Mouse (Mus musculus) limb, embryonic 11.5 days (tissue): ENCODE data around the gene Spc24. TPM values are rescaled to one million over a fixed set of nuclear protein-coding genes. Genes with fewer than 3 reads are reported as not detected.

Source experiments
- ATAC-seq: fragments of 200-750 bp; cut with Nextera tagmentation; 2 replicates; pipeline ENCODE4 v1.8.0; 2017; ENCODE audit warnings: low read depth; ENCODE audit not compliant: insufficient number of reproducible peaks, low FRiP score, low TSS enrichment
- DNase-seq: peaks from one replicate; pipeline ENCODE4 v3.0.0-alpha.2; 2015; ENCODE audit warnings: low spot score
- H3K27ac ChIP-seq: fragments of 300-500 bp; sonication (generic); replicated peaks from 2 replicates; pipeline ENCODE4 v1.5.1; 2014; ENCODE audit warnings: low read depth, mild to moderate bottlenecking, low read length
- H3K27me3 ChIP-seq: fragments of 300-500 bp; sonication (generic); 2 replicates; pipeline ENCODE4 v1.6.1; 2014; ENCODE audit warnings: mild to moderate bottlenecking, low read length, mixed read lengths; ENCODE audit not compliant: control insufficient read depth, insufficient read depth
- H3K36me3 ChIP-seq: fragments of 300-500 bp; sonication (generic); 2 replicates; pipeline ENCODE4 v1.6.1; 2014; ENCODE audit warnings: mild to moderate bottlenecking, low read length, moderate library complexity, mixed read lengths; ENCODE audit not compliant: control insufficient read depth, insufficient read depth
- H3K4me1 ChIP-seq: fragments of 300-500 bp; sonication (generic); 2 replicates; pipeline ENCODE4 v1.6.1; 2014; ENCODE audit warnings: low read length, mixed read lengths; ENCODE audit not compliant: control insufficient read depth, insufficient read depth
- H3K4me2 ChIP-seq: fragments of 300-500 bp; sonication (generic); 2 replicates; pipeline ENCODE4 v1.6.1; 2014; ENCODE audit warnings: low read depth, mild to moderate bottlenecking, moderate library complexity; ENCODE audit not compliant: severe bottlenecking
- H3K4me3 ChIP-seq: fragments of 300-500 bp; sonication (generic); 2 replicates; pipeline ENCODE4 v1.5.1; 2014; ENCODE audit warnings: low read depth, low read length
- H3K9ac ChIP-seq: fragments of 300-500 bp; sonication (generic); 2 replicates; pipeline ENCODE4 v1.6.1; 2014; ENCODE audit warnings: mild to moderate bottlenecking, low read length
- H3K9me3 ChIP-seq: fragments of 300-500 bp; sonication (generic); 2 replicates; pipeline ENCODE4 v1.6.1; 2016; ENCODE audit warnings: low read length; ENCODE audit not compliant: control insufficient read depth
- WGBS: fragments of 180-500 bp; shearing (Covaris S2); extraction: QIAGEN DNeasy Blood & Tissue Kit; methylation state at CpG from one replicate; pipeline ENCODE4 v1.1.7; 2014; 5-methylcytosine and 5-hydroxymethylcytosine counted together
- polyA plus RNA-seq: library from polyadenylated mRNA; unstranded; fragments of >200 nt; fragmentation: Nextera tagmentation; extraction: Ambion mirVana; gene quantifications from 2 replicates; pipeline ENCODE4 v1.2.1, GENCODE M21; 2014

Gene Spc24
- 176 and 183 TPM in 2 replicates for polyA plus RNA-seq

- DNase-seq (peak; percentile 95), ATAC-seq (peak; percentile 94)
- Histone ChIP-seq H3K9me3 (no peaks in the 10 kb centered on the region), H3K36me3 (peaks cover 7% of the 10 kb centered on the region; the same call in 1 of the 2 replicates), H3K4me1 (peaks cover 7% of the 10 kb centered on the region; the same call in 1 of the 2 replicates), H3K4me2 (peak within 1 kb of the TSS; percentile 46), H3K9ac (peak within 1 kb of the TSS; percentile 87), H3K27ac (peak within 1 kb of the TSS; percentile 47; the same call in 1 of the 2 replicates), H3K4me3 (peak within 1 kb of the TSS; percentile 94), H3K27me3 (no peaks in the 10 kb centered on the region)
- WGBS: under 1% methylated on average over 51 of the region's 54 CpGs
Measured at GRCm38 (mm10) chr9:21760155-21761088, at the start of gene Spc24. Gene Spc24, minus strand, starts transcription at chr9:21760303.

- 63% methylated on average over 3 of the region's 3 CpGs for WGBS
- Histone ChIP-seq H3K27me3 (no peaks in the 10 kb centered on the region), H3K27ac (no peak overlapping the region), H3K36me3 (peaks cover 2% of the 10 kb centered on the region; the same call in 1 of the 2 replicates), H3K4me2 (no peak overlapping the region), H3K9ac (no peak overlapping the region), H3K9me3 (no peaks in the 10 kb centered on the region), H3K4me1 (no peaks in the 10 kb centered on the region), H3K4me3 (no peak overlapping the region)
- DNase-seq (peak; percentile 40), ATAC-seq (no peak)
Measured at GRCm38 (mm10) chr9:21808561-21808960, 48.5 kb upstream of the Spc24 start.

GRCm38 (mm10) chr9:21806976-21807375 is 46.9 kb upstream of the Spc24 start:
- no peak for DNase-seq
- H3K9ac ChIP-seq: no peak overlapping the region
- no peak overlapping the region for H3K4me3 ChIP-seq
- no peak for ATAC-seq
- no peaks in the 10 kb centered on the region for H3K9me3 ChIP-seq
- no peak overlapping the region for H3K27ac ChIP-seq
- no peaks in the 10 kb centered on the region for H3K27me3 ChIP-seq
- H3K4me1 ChIP-seq: no peaks in the 10 kb centered on the region
- WGBS: 90% methylated on average over 11 of the region's 11 CpGs
- H3K4me2 ChIP-seq: no peak overlapping the region
- peaks cover 2% of the 10 kb centered on the region; the same call in 1 of the 2 replicates for H3K36me3 ChIP-seq

DNA sequence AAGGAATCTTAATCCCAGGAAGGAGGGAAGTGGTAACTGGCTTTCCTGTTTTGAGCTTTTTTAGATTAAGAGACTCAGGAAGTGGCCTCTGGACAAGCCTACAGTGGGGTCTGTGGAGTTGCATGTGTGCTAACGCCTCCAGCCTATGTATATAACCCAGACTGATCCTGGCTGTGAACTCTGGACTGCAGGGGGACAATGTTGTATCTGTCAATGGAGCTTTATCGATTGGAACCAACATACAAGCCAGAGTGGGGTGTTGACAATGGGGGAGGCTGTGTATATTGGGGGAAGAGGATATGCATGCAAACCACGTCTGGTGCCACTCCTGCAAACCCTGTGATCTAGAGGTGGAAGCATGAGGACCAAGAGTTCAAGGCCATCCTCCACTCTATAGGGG is 46.3 kb upstream of the Spc24 start:
- Histone ChIP-seq H3K4me2 (no peak overlapping the region), H3K9me3 (no peaks in the 10 kb centered on the region), H3K27ac (no peak overlapping the region), H3K4me1 (no peaks in the 10 kb centered on the region), H3K9ac (no peak overlapping the region), H3K36me3 (peaks cover 2% of the 10 kb centered on the region; the same call in 1 of the 2 replicates), H3K27me3 (no peaks in the 10 kb centered on the region), H3K4me3 (no peak overlapping the region)
- WGBS: 76% methylated on average over 3 of the region's 3 CpGs
- DNase-seq (no peak), ATAC-seq (no peak)

DNA sequence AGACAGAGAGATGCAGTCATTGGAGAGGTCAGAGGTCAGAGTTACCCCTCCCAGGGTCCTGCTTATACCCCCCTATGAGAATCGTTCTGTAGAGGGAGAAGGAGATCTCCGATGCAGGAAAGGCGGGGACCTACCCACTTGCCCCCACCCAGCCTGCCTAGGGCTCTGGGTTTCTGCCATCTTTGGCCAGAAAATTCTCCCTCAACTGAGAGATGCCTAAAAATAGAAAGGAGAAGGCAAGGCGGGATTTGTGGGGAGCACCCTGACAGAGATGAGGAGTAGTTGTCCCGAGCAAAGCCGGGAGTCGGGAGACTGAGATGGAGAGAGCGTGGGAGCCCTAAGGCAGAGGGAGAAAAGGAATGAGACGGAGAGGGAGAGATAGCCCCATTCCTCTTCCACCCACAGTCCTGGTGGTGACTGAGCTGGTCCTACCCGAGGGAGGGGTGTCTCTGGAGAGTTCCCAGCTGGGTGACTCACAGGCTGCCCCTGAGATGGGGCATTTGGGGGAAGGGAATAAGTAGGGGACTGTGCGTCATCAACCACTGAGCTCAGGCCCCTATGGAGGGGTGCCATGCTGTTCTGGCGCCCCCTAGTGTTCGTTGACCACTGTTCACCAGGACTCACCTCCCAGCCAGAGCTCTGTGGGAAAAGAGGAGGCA is 44.0 kb upstream of the Spc24 start:
- peak; percentile 88 for ATAC-seq

DNA sequence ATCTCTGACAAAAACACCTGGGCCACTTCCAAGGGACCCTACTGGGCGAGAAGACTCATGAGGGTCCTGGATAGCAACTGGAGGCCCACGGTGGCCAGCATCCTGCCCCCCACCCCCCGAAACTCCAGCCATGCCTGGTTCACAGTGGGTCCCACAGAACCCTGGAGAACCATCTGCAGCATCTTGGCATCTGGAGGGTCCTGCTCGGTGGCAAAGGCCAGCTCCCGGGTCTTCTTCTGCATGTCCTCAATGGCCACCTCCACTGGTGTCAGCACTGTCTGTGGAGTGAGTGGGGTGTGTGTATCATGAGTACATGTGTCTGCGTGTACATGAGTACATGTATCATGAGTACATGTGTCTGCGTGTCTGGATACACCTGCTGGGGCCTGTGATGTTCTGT is 41.5 kb upstream of the Spc24 start:
- H3K9ac ChIP-seq: no peak overlapping the region
- no peak for DNase-seq
- 0 out of 2 replicates have a peak, but pooled peaks cover 2% of the 10 kb centered on the region for H3K36me3 ChIP-seq
- no peaks in the 10 kb centered on the region for H3K27me3 ChIP-seq
- H3K27ac ChIP-seq: no peak overlapping the region
- H3K4me3 ChIP-seq: no peak overlapping the region
- 91% methylated on average over 7 of the region's 7 CpGs for WGBS
- no peak overlapping the region for H3K4me2 ChIP-seq
- H3K9me3 ChIP-seq: no peaks in the 10 kb centered on the region
- peaks cover 10% of the 10 kb centered on the region for H3K4me1 ChIP-seq
- no peak for ATAC-seq

More for the DNA sequence above, 44.0 kb upstream of the Spc24 start:
- Histone ChIP-seq H3K9ac (no peak overlapping the region), H3K27ac (no peak overlapping the region), H3K9me3 (no peaks in the 10 kb centered on the region), H3K27me3 (no peaks in the 10 kb centered on the region), H3K36me3 (peaks cover 4% of the 10 kb centered on the region; the same call in 1 of the 2 replicates), H3K4me2 (no peak overlapping the region), H3K4me1 (no peaks in the 10 kb centered on the region), H3K4me3 (no peak overlapping the region)
- WGBS: 41% methylated on average over 13 of the region's 13 CpGs
- DNase-seq: peak; percentile 89

DNA sequence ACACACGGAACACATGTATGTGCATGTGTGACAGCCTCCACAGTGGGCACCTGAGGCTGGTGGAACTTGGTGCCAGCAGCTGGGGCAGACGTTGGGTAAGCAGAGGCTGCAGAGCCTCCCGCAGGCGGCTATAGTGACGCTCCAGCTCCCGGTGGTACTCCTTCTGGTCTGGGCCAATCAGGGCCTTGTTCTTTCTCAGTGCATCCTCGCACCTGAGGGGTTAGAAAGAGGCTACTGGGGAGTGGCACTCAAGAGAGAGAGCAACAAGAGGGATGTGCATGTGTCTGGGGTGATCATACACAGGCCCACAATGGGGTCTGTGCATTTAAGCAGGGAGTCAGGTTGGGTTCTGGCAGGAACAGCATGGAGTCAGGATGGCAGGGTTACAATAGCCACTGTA is 41.0 kb upstream of the Spc24 start:
- Histone ChIP-seq H3K27ac (no peak overlapping the region), H3K36me3 (0 out of 2 replicates have a peak, but pooled peaks cover 2% of the 10 kb centered on the region), H3K4me3 (no peak overlapping the region), H3K9me3 (no peaks in the 10 kb centered on the region), H3K4me1 (peaks cover 14% of the 10 kb centered on the region), H3K4me2 (no peak overlapping the region), H3K27me3 (no peaks in the 10 kb centered on the region), H3K9ac (no peak overlapping the region)
- WGBS: 81% methylated on average over 7 of the region's 7 CpGs
- ATAC-seq: no peak
- no peak for DNase-seq

DNA sequence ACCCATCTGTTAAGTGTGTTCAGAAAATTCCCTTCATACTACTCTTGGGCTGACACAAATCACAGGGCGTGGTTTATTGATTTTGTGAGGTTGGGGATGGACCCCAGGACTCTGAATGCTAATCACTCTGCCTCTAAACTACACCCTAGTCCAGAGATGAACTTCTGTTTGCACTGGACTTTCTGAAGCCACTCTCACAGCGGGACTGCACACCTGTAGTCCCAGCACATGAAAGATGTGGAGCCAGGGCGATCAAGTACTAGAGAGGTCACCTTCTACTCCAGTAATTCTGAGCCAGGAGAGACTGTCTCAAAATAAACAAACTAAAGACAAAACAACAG is 38.9 kb upstream of the Spc24 start:
- peak overlapping the region; percentile 79 for H3K4me3 ChIP-seq
- no peaks in the 10 kb centered on the region for H3K27me3 ChIP-seq
- peak overlapping the region; percentile 45 for H3K4me2 ChIP-seq
- H3K9ac ChIP-seq: no peak overlapping the region
- no peak overlapping the region; the same call in 1 of the 2 replicates for H3K27ac ChIP-seq
- H3K9me3 ChIP-seq: no peaks in the 10 kb centered on the region
- 56% methylated on average over 3 of the region's 3 CpGs for WGBS
- DNase-seq: no peak
- peaks cover 15% of the 10 kb centered on the region for H3K36me3 ChIP-seq
- peaks cover 16% of the 10 kb centered on the region for H3K4me1 ChIP-seq
- ATAC-seq: no peak
